Mouse (Mus musculus) forebrain, embryonic 14.5 days (tissue): ENCODE data around the gene Kmt2d. TPM values are rescaled to one million over a fixed set of nuclear protein-coding genes. Genes with fewer than 3 reads are reported as not detected.
"Not testable (repeated sequence)": the region's sequence is repeated elsewhere in the genome, so short reads cannot be mapped to it uniquely, and the experiment has no call there.

ENCODE experiments used
- ATAC-seq: fragments of 200-750 bp; cut with Nextera tagmentation; 2 replicates; pipeline ENCODE4 v1.8.0; 2017; ENCODE audit warnings: mild to moderate bottlenecking, moderate library complexity
- DNase-seq: peaks from one replicate; pipeline ENCODE4 v3.0.0-alpha.2; 2015; ENCODE audit warnings: low spot score
- H3K27ac ChIP-seq: fragments of 300-500 bp; sonication (generic); 2 replicates; pipeline ENCODE4 v1.5.1; 2014; ENCODE audit warnings: low read depth, mild to moderate bottlenecking, control low read depth, low read length, moderate library complexity
- H3K27me3 ChIP-seq: fragments of 300-500 bp; sonication (generic); replicated peaks from 2 replicates; pipeline ENCODE4 v1.6.1; 2014; ENCODE audit warnings: low read length, control low read depth, mixed read lengths; ENCODE audit not compliant: control insufficient read depth, insufficient read depth
- H3K36me3 ChIP-seq: fragments of 300-500 bp; sonication (generic); 2 replicates; pipeline ENCODE4 v1.6.1; 2014; ENCODE audit warnings: low read length, control low read depth; ENCODE audit not compliant: control insufficient read depth, insufficient read depth
- H3K4me1 ChIP-seq: fragments of 300-500 bp; sonication (generic); 2 replicates; pipeline ENCODE4 v1.6.1; 2014; ENCODE audit warnings: antibody characterized with exemption, low read length, control low read depth; ENCODE audit not compliant: control insufficient read depth, insufficient read depth
- H3K4me2 ChIP-seq: fragments of 300-500 bp; sonication (generic); 2 replicates; pipeline ENCODE4 v1.6.1; 2014; ENCODE audit warnings: mild to moderate bottlenecking, control low read depth, low read length
- H3K4me3 ChIP-seq: fragments of 300-500 bp; sonication (generic); 2 replicates; pipeline ENCODE4 v1.5.1; 2014; ENCODE audit warnings: low read depth, low read length, control low read depth
- H3K9ac ChIP-seq: fragments of 300-500 bp; sonication (generic); 2 replicates; pipeline ENCODE4 v1.6.1; 2014; ENCODE audit warnings: mild to moderate bottlenecking, low read length, control low read depth, moderate library complexity
- H3K9me3 ChIP-seq: fragments of 300-500 bp; sonication (generic); replicated peaks from 2 replicates; pipeline ENCODE4 v1.6.1; 2016; ENCODE audit warnings: low read length, control low read depth, mixed read lengths; ENCODE audit not compliant: control insufficient read depth
- WGBS: fragments of 180-500 bp; shearing (Covaris S2); extraction: QIAGEN DNeasy Blood & Tissue Kit; methylation state at CpG from one replicate; pipeline ENCODE4 v1.1.7; 2014; 5-methylcytosine and 5-hydroxymethylcytosine counted together
- polyA plus RNA-seq: library from polyadenylated mRNA; unstranded; fragments of >200 nt; fragmentation: Nextera tagmentation; extraction: Ambion mirVana; gene quantifications from 2 replicates; pipeline ENCODE4 v1.2.1, GENCODE M21; 2014

Kmt2d gene
- polyA plus RNA-seq, 1 experiment from 2014 or later = 8.0 TPM

DNA sequence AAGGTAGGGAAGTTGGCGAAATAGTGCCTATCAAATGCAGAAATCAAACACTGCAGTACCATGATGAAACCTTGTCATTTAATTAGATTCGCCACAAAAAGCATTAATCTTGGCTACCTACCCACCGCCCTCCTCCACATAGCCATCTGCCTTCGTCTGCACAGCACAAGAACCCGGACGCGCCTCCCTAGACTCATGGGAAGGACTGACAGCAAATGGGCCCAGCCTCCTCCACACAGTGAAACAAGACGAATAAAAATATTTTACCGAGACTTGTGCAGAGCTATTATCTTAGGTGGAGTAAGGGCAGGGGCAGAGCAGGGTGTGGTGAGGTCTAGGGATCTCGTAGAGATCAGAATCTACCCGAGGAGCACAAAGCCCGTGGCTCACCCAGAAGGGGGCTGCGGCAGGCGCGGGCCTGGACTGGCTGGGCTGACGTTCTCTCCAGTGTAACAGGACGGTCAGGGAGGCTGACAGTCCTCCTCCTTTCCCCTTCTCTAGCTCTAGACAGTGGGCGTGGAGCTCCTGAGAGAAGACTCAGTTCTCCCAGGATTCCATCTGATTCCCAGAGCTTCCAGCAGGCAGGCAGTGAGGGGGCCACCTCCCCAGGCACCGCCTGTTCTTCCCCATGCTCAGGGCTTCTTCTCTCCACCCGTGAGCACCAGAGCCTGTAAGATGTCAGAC, 58.1 kb downstream of the Kmt2d start:
- no peak for DNase-seq
- Histone ChIP-seq H3K4me1 (no peaks in the 10 kb centered on the region), H3K4me2 (no peak overlapping the region), H3K36me3 (peaks cover 37% of the 10 kb centered on the region), H3K27me3 (peaks cover 28% of the 10 kb centered on the region), H3K4me3 (no peak overlapping the region), H3K9me3 (no peaks in the 10 kb centered on the region), H3K27ac (no peak overlapping the region), H3K9ac (no peak overlapping the region)
- WGBS = 87% methylated on average over 20 of the region's 20 CpGs
- no peak for ATAC-seq

DNA sequence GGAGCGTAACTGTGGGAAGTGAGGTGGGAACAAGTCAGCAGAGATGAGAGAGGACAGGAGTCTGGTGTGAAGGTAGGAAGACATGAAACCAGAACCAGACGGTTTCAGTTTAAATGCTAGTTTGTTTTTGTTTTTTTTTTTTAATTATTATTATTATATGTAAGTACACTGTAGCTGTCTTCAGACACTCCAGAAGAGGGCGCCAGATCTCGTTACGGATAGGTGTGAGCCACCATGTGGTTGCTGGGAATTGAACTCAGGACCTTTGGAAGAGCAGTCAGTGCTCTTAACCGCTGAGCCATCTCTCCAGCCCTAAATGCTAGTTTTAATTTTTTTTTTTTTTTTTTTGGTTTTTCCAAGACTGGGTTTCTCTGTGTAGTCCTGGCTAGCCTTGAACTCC, 60.8 kb downstream of the Kmt2d start:
- Histone ChIP-seq H3K27me3 (peaks cover 55% of the 10 kb centered on the region), H3K36me3 (peaks cover 31% of the 10 kb centered on the region)
- WGBS = 74% methylated on average over 6 of the region's 6 CpGs
- H3K4me2 ChIP-seq, H3K27ac ChIP-seq, DNase-seq, H3K4me1 ChIP-seq, ATAC-seq, H3K9ac ChIP-seq, H3K9me3 ChIP-seq, H3K4me3 ChIP-seq: not testable (repeated sequence)

DNA sequence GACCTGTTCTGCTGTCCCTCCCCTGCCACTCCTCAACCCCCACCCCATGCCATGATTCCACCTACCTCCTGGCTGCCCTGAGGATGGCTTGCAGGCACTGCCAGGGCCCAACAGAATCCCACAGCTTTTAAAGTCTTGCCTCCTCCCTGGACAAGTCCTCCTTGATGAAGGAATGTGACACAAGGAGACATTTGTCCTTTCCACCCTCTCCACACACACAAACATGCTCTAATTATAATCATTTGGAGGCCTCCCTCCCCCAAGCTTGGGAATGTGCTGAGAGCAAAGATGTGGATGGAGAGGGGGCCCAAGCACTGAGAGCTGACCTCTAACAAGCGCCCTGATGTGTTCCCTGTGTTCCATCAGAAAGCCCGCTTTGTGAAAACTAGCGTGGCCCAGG, 61.6 kb downstream of the Kmt2d start, which contains the start of gene Ddn:
Ddn (minus strand) TSS at position 101 of the 400 bp plus-strand sequence.
- Histone ChIP-seq H3K4me1 (peaks cover 6% of the 10 kb centered on the region; the same call in 1 of the 2 replicates), H3K9me3 (no peaks in the 10 kb centered on the region), H3K36me3 (peaks cover 23% of the 10 kb centered on the region), H3K4me3 (peak within 1 kb of the TSS; percentile 36; the same call in 1 of the 2 replicates), H3K27ac (no peak within 1 kb of the TSS), H3K27me3 (peaks cover 63% of the 10 kb centered on the region), H3K9ac (no peak within 1 kb of the TSS; the same call in 1 of the 2 replicates), H3K4me2 (peak within 1 kb of the TSS; percentile 65)
- ATAC-seq (no peak), DNase-seq (no peak)
- WGBS = 46% methylated on average over 3 of the region's 3 CpGs

DNA sequence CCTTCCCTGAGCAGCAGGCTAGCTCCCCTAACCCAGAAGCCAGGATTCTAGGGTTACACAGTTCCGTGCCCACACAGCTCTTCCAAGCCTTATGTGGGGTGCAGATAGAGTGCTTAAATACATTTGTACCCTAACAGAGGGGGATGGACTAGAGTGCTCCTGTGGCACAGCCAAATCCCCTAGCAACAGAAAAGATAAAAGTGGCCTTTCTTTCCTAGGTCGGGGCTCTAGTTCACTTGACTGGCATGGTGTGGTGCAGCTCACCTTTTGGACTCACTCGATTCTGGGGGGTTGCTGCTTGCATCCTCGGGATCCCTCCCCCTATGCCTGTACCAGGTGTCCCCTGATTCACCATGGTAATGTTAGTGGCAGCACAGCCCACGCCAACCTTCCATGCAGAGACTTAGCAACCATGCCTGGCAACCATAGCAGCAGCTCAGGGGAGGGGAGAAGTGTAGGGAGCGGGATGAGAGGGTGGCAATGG, 62.3 kb downstream of the Kmt2d start:
- peak overlapping the region; percentile 65 for H3K4me2 ChIP-seq
- peaks cover 70% of the 10 kb centered on the region for H3K27me3 ChIP-seq
- ATAC-seq = no peak
- H3K9ac ChIP-seq = no peak overlapping the region
- H3K4me1 ChIP-seq = peaks cover 6% of the 10 kb centered on the region; the same call in 1 of the 2 replicates
- WGBS = 7% methylated on average over 6 of the region's 6 CpGs
- H3K4me3 ChIP-seq = no peak overlapping the region
- H3K36me3 ChIP-seq = peaks cover 17% of the 10 kb centered on the region
- no peak overlapping the region for H3K27ac ChIP-seq
- no peaks in the 10 kb centered on the region for H3K9me3 ChIP-seq
- DNase-seq = no peak

DNA sequence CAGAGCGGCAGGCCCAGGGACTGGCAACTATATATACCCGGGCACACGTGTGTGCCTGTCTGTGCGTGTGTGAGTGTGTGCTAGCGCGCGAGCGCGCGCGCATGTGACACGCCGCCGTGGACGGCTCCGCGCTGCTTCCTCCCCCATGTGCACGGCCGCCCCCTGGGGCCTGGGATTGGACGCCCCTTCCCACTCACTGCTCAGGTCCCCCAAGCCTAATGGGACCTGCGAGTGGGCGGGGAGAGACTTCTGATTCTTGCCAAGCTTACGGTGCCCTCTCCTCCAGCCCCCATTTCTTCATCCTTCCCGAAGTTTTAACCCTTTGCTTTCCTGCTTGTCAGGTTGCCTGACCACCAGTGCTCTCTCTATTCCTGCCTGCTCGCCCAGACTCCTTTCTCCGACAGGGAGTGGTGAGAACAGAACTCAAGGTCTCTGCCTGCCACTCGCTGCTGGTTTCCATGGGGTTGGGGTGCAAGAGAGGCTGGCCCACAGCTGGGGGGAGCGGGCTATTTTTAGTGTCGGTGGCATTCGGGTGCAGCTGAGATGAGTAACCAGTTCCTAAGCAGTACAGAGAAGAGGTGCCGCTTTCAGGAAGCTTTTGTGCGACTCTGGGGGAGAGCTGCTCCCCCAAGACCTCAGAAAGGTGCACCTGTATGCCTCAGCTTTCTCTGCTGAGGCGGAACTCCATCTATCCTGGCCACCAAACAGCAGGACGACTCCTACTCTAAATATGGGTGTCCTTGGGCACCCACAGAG, 62.9 kb downstream of the Kmt2d start:
- H3K9me3 ChIP-seq = no peaks in the 10 kb centered on the region
- peaks cover 6% of the 10 kb centered on the region; the same call in 1 of the 2 replicates for H3K4me1 ChIP-seq
- H3K9ac ChIP-seq = peak overlapping the region; percentile 55; the same call in 1 of the 2 replicates
- peak overlapping the region; percentile 36 for H3K4me3 ChIP-seq
- peaks cover 76% of the 10 kb centered on the region for H3K27me3 ChIP-seq
- H3K36me3 ChIP-seq = peaks cover 11% of the 10 kb centered on the region
- under 1% methylated on average over 32 of the region's 34 CpGs for WGBS
- peak overlapping the region; percentile 65 for H3K4me2 ChIP-seq
- DNase-seq = peak; percentile 60
- peak; percentile 33; the same call in 1 of the 2 replicates for ATAC-seq
- H3K27ac ChIP-seq = no peak overlapping the region

DNA sequence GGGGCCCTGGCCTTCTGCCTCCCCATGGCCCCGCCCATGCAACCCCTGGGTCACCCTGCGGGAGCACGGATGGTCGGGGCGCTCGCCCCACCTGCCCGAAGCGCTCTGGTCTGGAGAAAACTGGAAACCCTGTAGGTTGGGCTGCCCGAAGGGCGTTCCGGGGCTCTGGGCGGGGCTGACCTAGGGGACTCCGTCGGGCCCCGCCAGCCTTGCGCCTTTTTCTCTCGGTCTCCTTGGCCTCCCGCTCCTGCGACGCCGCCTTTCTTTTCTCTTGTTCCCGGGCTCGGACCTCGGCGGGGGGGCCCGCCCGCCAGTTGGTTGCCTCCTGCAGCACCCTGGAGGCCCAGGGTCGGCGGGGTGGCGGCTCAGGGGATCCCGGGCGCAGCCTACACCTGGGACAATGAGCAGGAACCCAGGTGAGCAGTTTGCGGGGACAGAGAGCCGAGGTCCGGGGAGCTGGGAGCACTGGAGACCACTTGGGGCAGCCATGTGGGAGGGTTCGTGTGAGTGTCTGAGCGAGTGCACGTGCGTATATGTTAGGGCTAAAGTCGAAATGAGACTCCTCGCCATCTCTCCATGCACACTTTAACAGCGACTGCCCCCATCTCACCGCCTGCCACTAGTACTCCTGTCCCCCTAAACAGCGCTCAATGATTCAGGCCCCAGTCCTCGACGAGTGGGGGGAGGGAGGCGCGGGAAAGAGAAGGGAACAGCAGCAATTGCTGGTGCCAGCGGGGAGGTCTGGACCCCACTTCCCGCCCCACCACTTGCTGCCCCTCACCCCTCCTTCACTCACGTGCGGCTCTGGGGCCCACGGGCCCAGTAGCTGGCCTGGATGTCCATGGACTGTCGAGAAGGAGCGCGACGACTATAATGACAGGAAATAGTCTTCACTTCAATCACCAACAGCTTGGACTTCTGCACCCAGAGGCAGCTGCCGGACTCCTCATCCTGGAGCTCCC, 63.9 kb downstream of the Kmt2d start:
- peak overlapping the region; percentile 36 for H3K4me3 ChIP-seq
- H3K9me3 ChIP-seq = no peaks in the 10 kb centered on the region
- 0 out of 2 replicates have a peak, but pooled peaks cover 3% of the 10 kb centered on the region for H3K36me3 ChIP-seq
- peaks cover 86% of the 10 kb centered on the region for H3K27me3 ChIP-seq
- no peak overlapping the region for H3K27ac ChIP-seq
- no peak for DNase-seq
- peaks cover 6% of the 10 kb centered on the region; the same call in 1 of the 2 replicates for H3K4me1 ChIP-seq
- H3K9ac ChIP-seq = peak overlapping the region; percentile 55; the same call in 1 of the 2 replicates
- WGBS = under 1% methylated on average over 54 of the region's 58 CpGs
- ATAC-seq = no peak
- peak overlapping the region; percentile 65 for H3K4me2 ChIP-seq

DNA sequence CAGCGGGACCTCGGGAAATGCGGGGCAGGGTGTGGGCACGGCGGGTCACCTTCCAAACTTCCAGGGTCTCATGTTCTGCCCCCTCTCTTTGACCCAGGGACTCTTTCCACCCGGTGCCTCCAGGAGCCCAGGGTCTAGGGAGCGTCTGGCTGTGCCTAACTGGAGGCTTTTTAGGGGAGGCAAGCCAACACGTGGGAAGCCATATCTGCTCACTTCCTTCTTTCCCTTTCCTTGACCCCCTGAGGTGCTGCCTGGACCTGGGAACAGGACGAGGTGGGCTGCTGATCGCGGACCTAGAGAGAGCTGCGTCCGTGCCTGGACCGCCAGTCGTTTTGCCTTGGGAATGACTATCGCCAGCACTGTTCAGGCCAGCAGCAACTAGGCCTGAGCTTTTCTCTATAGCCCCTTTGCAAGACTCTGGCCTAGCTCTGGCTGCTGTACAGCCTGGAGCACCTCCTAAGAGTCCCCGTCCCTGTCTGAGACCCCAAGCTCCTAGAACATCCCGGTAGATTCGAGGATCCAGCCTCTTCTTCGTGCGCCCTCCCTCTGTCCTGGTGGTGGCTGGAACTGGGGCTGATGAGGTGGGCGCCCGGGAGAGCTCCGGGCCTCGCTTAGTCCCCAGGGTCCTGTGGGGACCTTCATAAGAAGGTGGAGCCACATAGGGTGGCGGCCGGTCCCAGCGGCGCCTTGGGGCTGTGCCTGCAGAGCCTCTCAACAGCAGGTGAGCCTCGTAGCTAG, 64.8 kb downstream of the Kmt2d start:
- Histone ChIP-seq H3K4me1 (peaks cover 6% of the 10 kb centered on the region; the same call in 1 of the 2 replicates), H3K36me3 (0 out of 2 replicates have a peak, but pooled peaks cover 3% of the 10 kb centered on the region), H3K4me3 (peak overlapping the region; percentile 37), H3K27me3 (peaks cover 95% of the 10 kb centered on the region), H3K9me3 (no peaks in the 10 kb centered on the region), H3K4me2 (peak overlapping the region; percentile 76; the same call in 1 of the 2 replicates), H3K9ac (no peak overlapping the region), H3K27ac (no peak overlapping the region)
- ATAC-seq (no peak), DNase-seq (no peak)
- WGBS = 2% methylated on average over 30 of the region's 30 CpGs
